ENCODE assay signal across 10 mouse cellular contexts in the genomic region with DNA sequence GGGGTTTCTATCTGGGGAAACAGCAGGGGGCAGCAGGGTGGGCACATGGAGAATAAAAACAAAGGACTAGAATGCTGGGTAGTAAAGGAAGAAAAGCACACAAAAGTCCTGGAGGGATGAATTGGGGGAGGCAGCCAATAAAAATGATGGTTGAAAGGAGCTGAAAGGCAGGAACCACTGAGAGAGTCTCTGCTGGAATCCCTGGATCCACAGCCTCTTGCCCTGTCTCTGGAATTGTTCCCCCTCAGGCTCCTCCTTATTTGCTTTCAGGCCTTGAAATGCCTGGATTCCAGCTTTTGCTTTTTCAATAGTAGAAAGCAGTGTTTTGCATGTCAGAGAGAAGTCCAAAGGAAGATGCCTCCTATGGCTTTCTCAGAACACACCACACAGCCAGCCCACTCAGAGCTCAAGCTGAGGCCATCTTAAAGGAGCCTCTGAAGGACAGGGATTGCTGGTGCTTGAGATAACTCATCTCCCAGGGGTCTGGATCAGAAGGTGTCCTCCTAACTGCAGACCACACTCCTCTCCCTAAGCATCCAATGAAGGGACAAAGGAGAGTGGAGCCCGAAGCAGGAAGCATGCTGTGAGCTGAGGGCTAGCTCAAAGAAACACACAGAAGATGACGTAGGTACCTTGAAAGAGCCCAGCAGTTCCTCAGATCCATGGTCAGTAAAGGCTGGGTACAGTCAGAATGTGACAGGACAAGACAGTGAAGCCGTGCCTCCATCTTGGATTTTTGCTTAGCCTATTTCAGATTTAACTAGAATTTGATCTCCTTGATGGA. TPM values are rescaled to one million over a fixed set of nuclear protein-coding genes. Genes with fewer than 3 reads are reported as not detected.
DNase-seq lines count a peak whose midpoint lies in the region; ATAC-seq and TF ChIP-seq lines count a peak whose summit lies in the region.
"Had no signal": no experiment of that assay in that cellular context is flagged by ENCODE, and none has a peak within 500 bp of the region (broad histone marks: within the 10 kb centered on the region; RNA-seq: fewer than 3 reads in every experiment).

No protein-coding gene starts in this region.

- intact Hi-C loops in heart, adult 2 months (cut with DNase I) = no loop called here

- H3K9me3 ChIP-seq in forebrain, embryonic 14.5 days (replicated peaks; ENCODE audit: control insufficient read depth, low read length) = no peaks in the 10 kb centered on the region
- H3K9me3 ChIP-seq in midbrain, embryonic 10.5 days (replicated peaks) = no peaks in the 10 kb centered on the region
- no peaks in the 10 kb centered on the region for H3K9me3 ChIP-seq in intestine, postnatal 0 days (ENCODE audit: control insufficient read depth)

- no peak for TF ChIP-seq EP300 in heart, adult 2 months (IDR thresholded peaks at IDR 0.05; ENCODE audit: insufficient read depth, low read depth, low read length)

- H3K9ac ChIP-seq in heart, adult 2 months (ENCODE audit: low read depth, low read length) = no peak overlapping the region
- no peak overlapping the region for H3K9ac ChIP-seq in forebrain, embryonic 14.5 days (ENCODE audit: low read length)
- H3K9ac ChIP-seq in intestine, postnatal 0 days (ENCODE audit: low read depth, low read length) = no peak overlapping the region

- ATAC-seq in forebrain, embryonic 14.5 days = peak; percentile 73
- no peak for ATAC-seq in intestine, postnatal 0 days

- TF ChIP-seq POLR2A in heart, adult 2 months (IDR thresholded peaks at IDR 0.05; ENCODE audit: insufficient read depth, low read depth, low read length) = no peak

- DNase-seq in heart, adult 2 months = no peak
- DNase-seq in heart, adult 18-20 months = no peak
- DNase-seq in brain, adult 2 months (ENCODE audit: low read depth, low spot score) = peak; percentile 31
- peak; percentile 68 for DNase-seq in forebrain, embryonic 14.5 days (ENCODE audit: low spot score)
- DNase-seq in midbrain, embryonic 10.5 days (ENCODE audit: low spot score) = peak; percentile 58
- no peak for DNase-seq in cerebellum, postnatal 25 days
- DNase-seq in layer of hippocampus, adult 9-10 months (ENCODE audit: low spot score) = no peak
- DNase-seq: cerebellum, adult 11-12 months had no signal

- H3K4me3 ChIP-seq in heart, adult 2 months = no peak overlapping the region
- H3K4me3 ChIP-seq in forebrain, embryonic 14.5 days (ENCODE audit: low read depth, low read length) = no peak overlapping the region
- 0 out of 2 replicates have a peak overlapping the region, but pooled peaks have one; percentile 11 for H3K4me3 ChIP-seq in midbrain, embryonic 10.5 days
- no peak overlapping the region for H3K4me3 ChIP-seq in intestine, postnatal 0 days (ENCODE audit: low read depth, low read length)

- no peaks in the 10 kb centered on the region for H3K27me3 ChIP-seq in heart, adult 2 months (ENCODE audit: control insufficient read depth, insufficient read depth, low read length)
- H3K27me3 ChIP-seq in forebrain, embryonic 14.5 days (replicated peaks; ENCODE audit: control insufficient read depth, insufficient read depth, low read length) = no peaks in the 10 kb centered on the region
- H3K27me3 ChIP-seq in midbrain, embryonic 10.5 days (ENCODE audit: low read depth, poor library complexity, severe bottlenecking) = no peaks in the 10 kb centered on the region
- no peaks in the 10 kb centered on the region for H3K27me3 ChIP-seq in intestine, postnatal 0 days (replicated peaks; ENCODE audit: control insufficient read depth, insufficient read depth, low read length)

- no peaks in the 10 kb centered on the region for H3K36me3 ChIP-seq in heart, adult 2 months (ENCODE audit: control insufficient read depth, insufficient read depth, low read length)
- H3K36me3 ChIP-seq in forebrain, embryonic 14.5 days (ENCODE audit: control insufficient read depth, insufficient read depth, low read length) = no peaks in the 10 kb centered on the region
- no peaks in the 10 kb centered on the region for H3K36me3 ChIP-seq in midbrain, embryonic 10.5 days
- no peaks in the 10 kb centered on the region for H3K36me3 ChIP-seq in intestine, postnatal 0 days (ENCODE audit: control insufficient read depth, insufficient read depth)

- no peaks in the 10 kb centered on the region for H3K79me2 ChIP-seq in heart, adult 2 months (replicated peaks; ENCODE audit: control insufficient read depth, insufficient read depth, low read length)

- H3K27ac ChIP-seq in heart, adult 2 months = no peak overlapping the region
- peak overlapping the region; percentile 61; the same call in 1 of the 2 replicates for H3K27ac ChIP-seq in forebrain, embryonic 14.5 days (ENCODE audit: low read depth, low read length)
- H3K27ac ChIP-seq in midbrain, embryonic 10.5 days (replicated peaks) = peak overlapping the region; percentile 84
- H3K27ac ChIP-seq in intestine, postnatal 0 days (ENCODE audit: low read depth, low read length) = no peak overlapping the region
- H3K27ac ChIP-seq: macrophage had no signal

- 92% methylated on average over 3 of the region's 3 CpGs for WGBS in heart, adult 2 months
- WGBS in forebrain, embryonic 14.5 days = 27% methylated on average over 3 of the region's 3 CpGs
- WGBS in midbrain, embryonic 10.5 days = 30% methylated on average over 3 of the region's 3 CpGs
- WGBS in intestine, postnatal 0 days = 81% methylated on average over 3 of the region's 3 CpGs

- 0 out of 2 replicates have a peak, but pooled peaks have one; percentile 3 for TF ChIP-seq CTCF in heart, adult 2 months (IDR thresholded peaks at IDR 0.05)
- no peak for TF ChIP-seq CTCF in intestine, postnatal 0 days (IDR thresholded peaks at IDR 0.05; ENCODE audit: low read depth)

- H3K4me2 ChIP-seq in forebrain, embryonic 14.5 days (ENCODE audit: low read length) = no peak overlapping the region
- no peak overlapping the region for H3K4me2 ChIP-seq in intestine, postnatal 0 days (replicated peaks; ENCODE audit: low read depth)

- H3K4me1 ChIP-seq in heart, adult 2 months (ENCODE audit: control insufficient read depth, insufficient read depth, low read length) = no peaks in the 10 kb centered on the region
- 0 out of 2 replicates have a peak, but pooled peaks cover 3% of the 10 kb centered on the region for H3K4me1 ChIP-seq in forebrain, embryonic 14.5 days (ENCODE audit: control insufficient read depth, insufficient read depth, low read length)
- peaks cover 23% of the 10 kb centered on the region for H3K4me1 ChIP-seq in midbrain, embryonic 10.5 days
- H3K4me1 ChIP-seq in intestine, postnatal 0 days (replicated peaks; ENCODE audit: control insufficient read depth, insufficient read depth, low read length) = no peaks in the 10 kb centered on the region

RNA-seq across cellular contexts. Expression of a gene that starts 48.4 kb away (rescaled TPM):
- 1 to 10 TPM; 2.1 to 2.9 TPM for total RNA-seq in heart, adult 2 months (2021)
- polyA plus RNA-seq in heart, adult 2 months (2012; rRNA removed) = 1.4 and 3.2 TPM in 2 replicates
- 1 to 10 TPM; 1.8 to 3.0 TPM for total RNA-seq in heart, adult 18-20 months (2021)
- 532 and 624 TPM in 2 replicates for polyA plus RNA-seq in forebrain, embryonic 14.5 days (2014; fragmentation: Nextera tagmentation; extraction: Ambion mirVana)
- 154 and 174 TPM in 2 replicates for polyA plus RNA-seq in midbrain, embryonic 10.5 days (2016; fragmentation: Nextera tagmentation; extraction: Ambion mirVana)
- 120 and 128 TPM in 2 replicates for polyA plus RNA-seq in intestine, postnatal 0 days (2015; fragmentation: Nextera tagmentation; extraction: Ambion mirVana)

Comparison
In these comparisons a context has a peak if more than half of its experiments do, and no peak if none do; other contexts are left out.
1. DNase-seq: peak in brain, adult 2 months (single experiment), forebrain, embryonic 14.5 days (single experiment) and midbrain, embryonic 10.5 days (single experiment); none in heart, adult 2 months (0 of 2), heart, adult 18-20 months (0 of 2), cerebellum, postnatal 25 days (0 of 2) and layer of hippocampus, adult 9-10 months (single experiment).
2. H3K27ac ChIP-seq: peak in forebrain, embryonic 14.5 days (single experiment) and midbrain, embryonic 10.5 days (single experiment); none in heart, adult 2 months (single experiment) and intestine, postnatal 0 days (single experiment).
3. RNA of a gene that starts 48.4 kb away (polyA plus RNA-seq): 532 to 624 TPM in forebrain, embryonic 14.5 days, 154 to 174 TPM in midbrain, embryonic 10.5 days and 120 to 128 TPM in intestine, postnatal 0 days; 1.4 to 3.2 TPM in heart, adult 2 months; every median in the first group is over 10 times any median in the second.